Mouse (Mus musculus) macrophage (primary cell): ENCODE data around the gene Ppp1r14b. TPM values are rescaled to one million over a fixed set of nuclear protein-coding genes. Genes with fewer than 3 reads are reported as not detected.

Source experiments
- H3K27ac ChIP-seq: fragments of 350-480 bp; formaldehyde crosslinking; 2 replicates; pipeline ENCODE4 v1.9.0; 2021
- H3K36me3 ChIP-seq: fragments of 350-480 bp; formaldehyde crosslinking; 2 replicates; pipeline ENCODE4 v1.9.0; 2021; ENCODE audit errors: inconsistent target
- H3K4me3 ChIP-seq: fragments of 350-480 bp; formaldehyde crosslinking; 2 replicates; pipeline ENCODE4 v1.9.0; 2021; ENCODE audit errors: inconsistent target
- H3K79me2 ChIP-seq: fragments of 350-480 bp; formaldehyde crosslinking; 2 replicates; pipeline ENCODE4 v1.9.0; 2021; ENCODE audit errors: inconsistent target
- WGBS: methylation state at CpG from one replicate; pipeline ENCODE4 v1.1.7; 2026; ENCODE audit warnings: inconsistent platforms; ENCODE audit not compliant: missing documents; 5-methylcytosine and 5-hydroxymethylcytosine counted together
- polyA plus RNA-seq: library from polyadenylated mRNA; stranded (reverse); fragments of 250-400 nt; gene quantifications from 3 replicates; pipeline ENCODE4 v1.2.4, GENCODE M21; 2018; ENCODE audit warnings: inconsistent platforms

Ppp1r14b gene
- polyA plus RNA-seq, 1 experiment from 2014 or later: 51.9 TPM

DNA sequence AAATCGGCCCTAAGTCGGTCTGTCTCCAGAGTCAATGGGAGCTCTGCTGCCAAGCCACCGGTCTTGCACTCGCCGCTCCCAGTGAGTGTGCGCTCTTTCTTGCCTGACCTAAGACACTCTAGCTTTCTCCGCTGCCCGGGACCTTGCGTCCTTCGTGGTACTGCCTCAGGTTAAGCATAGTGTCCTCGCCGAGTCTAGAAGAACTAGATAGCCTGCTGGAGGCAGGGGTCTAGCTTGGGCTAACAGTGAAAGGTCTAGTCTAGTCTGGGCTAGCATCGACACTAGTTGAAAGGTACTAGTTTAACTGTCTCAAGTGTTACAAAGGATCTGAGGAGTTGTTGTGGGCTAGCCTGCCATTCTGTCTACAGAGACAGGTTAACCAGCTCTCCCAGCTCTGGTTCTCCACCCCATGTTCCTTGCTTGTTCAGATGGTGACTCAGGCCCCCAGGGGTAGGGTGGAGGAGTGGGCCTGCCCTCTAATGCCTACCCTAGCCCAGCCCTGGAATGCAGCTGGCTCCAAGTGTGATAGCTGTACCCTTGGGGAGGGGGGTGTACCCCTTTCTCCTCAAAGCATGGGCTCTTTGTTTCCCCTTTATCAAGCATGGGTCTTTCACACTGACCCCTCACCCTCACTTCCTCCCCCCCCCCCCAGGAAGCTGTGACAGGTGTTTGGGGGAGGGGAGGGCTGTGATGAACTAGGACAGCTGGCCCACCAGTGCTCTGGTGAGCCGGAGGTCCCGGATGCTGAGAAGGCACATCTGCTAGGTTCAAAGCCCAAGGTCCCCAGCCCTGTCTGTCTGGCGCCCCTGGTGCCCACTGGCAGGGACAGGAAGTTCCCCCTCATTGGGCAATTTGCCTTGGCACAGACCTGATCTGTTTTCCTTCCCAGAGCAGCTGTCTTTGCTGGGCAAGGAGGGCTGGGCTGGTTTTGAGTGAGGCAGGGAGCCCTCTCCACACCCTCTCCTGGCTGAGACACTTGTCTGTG is 1.1 kb downstream of the Ppp1r14b start, which contains the start of gene Plcb3:
TSS of gene Plcb3 (minus strand) at position 934 of the 985 bp plus-strand sequence.
- H3K27ac ChIP-seq: peak within 1 kb of the TSS; percentile 73
- peak within 1 kb of the TSS; percentile 89 for H3K4me3 ChIP-seq
- under 1% methylated on average over 16 of the region's 16 CpGs for whole genome bisulfite sequencing
- 0 out of 2 replicates have a peak, but pooled peaks cover 6% of the 10 kb centered on the region for H3K36me3 ChIP-seq
- peaks cover 41% of the 10 kb centered on the region for H3K79me2 ChIP-seq

DNA sequence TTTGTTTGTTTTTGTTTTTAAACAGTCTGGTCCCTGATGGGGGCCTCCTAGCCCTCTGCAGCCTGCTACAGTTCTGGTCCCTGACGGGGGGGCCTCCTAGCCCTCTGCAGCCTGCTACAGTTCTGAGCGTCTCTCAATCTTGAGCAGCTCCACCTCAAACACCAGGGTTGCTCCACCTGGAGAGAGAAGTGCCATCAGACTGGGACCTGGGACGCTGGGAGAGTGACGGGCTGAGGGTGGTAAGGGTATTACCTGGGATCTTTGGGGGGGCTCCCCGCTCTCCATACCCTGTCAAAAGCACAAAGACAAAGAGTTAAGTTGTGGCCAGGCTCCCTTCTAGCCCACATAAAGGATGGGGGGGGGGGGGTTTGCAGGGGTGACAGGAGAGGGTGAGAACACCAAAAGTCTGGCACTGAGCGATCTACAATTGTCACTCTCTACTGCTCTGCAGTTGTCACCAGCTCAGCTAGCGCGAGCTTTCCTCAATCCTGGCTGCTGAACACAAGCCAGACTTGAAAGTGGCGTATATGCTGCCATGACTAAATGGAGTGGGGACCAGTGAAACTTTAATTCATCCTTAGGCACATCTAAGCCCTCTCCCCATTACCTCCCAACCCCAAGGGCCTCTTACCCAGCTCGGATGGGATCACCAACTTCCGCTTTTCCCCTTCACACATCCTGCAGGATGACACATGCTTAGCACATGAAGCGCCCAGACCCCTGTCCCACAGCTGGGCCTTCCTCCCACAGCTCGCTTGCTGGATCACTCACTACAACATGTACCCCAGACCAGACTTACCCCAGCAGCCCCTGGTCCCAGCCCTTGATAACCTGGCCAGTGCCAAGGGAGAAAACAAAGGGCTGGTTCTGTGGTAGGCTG is 3.2 kb downstream of the Ppp1r14b start:
- Histone ChIP-seq H3K4me3 (no peak overlapping the region), H3K79me2 (peaks cover 46% of the 10 kb centered on the region), H3K36me3 (0 out of 2 replicates have a peak, but pooled peaks cover 6% of the 10 kb centered on the region), H3K27ac (peak overlapping the region; percentile 70)
- WGBS: 81% methylated on average over 11 of the region's 13 CpGs

DNA sequence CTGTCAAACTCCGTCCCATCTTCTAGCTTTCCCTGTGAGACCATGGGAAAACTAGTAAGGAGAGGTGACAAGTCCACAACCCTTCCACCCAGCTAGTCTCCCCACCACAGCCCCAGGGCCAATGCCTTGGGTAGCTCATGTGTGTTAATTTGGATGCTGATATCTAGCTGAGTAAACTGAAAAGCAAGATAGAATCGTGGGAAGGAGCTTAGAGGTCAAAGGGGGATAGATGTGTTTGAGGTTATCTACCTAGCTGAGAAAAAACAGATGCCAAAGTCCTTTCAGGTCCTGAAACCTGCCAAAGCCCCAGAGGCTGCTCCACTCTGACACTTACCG is 3.8 kb downstream of the Ppp1r14b start:
- 0 out of 2 replicates have a peak, but pooled peaks cover 6% of the 10 kb centered on the region for H3K36me3 ChIP-seq
- peak overlapping the region; percentile 70 for H3K27ac ChIP-seq
- WGBS: 69% methylated on average over 3 of the region's 3 CpGs
- H3K79me2 ChIP-seq: peaks cover 46% of the 10 kb centered on the region
- H3K4me3 ChIP-seq: peak overlapping the region; percentile 60; the same call in 1 of the 2 replicates

DNA sequence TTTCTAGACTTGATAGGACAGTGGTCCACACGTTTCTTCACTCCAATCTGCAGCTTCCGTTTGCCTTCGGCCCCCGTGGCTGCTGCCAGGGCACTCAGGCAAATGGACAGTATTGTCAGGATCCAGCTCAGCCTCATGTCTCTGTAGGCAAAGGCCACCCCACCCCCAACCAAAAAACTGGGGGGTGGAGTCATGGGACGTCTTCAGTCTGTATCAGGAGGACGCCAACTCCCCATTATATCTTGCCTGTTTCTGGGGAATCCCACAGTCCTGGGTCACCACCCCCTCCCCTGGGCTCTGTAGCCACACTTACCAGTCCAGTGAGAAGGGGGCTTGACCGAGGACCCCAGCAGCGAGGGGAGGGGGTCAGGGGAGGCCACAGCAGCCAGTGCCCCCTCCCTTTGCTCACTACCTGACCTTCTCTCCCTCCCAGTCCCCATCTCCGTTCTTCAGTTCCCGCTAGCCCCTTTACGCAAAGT is 4.3 kb downstream of the Ppp1r14b start:
- Histone ChIP-seq H3K79me2 (peaks cover 46% of the 10 kb centered on the region), H3K27ac (peak overlapping the region; percentile 70)
- 30% methylated on average over 10 of the region's 11 CpGs for WGBS

DNA sequence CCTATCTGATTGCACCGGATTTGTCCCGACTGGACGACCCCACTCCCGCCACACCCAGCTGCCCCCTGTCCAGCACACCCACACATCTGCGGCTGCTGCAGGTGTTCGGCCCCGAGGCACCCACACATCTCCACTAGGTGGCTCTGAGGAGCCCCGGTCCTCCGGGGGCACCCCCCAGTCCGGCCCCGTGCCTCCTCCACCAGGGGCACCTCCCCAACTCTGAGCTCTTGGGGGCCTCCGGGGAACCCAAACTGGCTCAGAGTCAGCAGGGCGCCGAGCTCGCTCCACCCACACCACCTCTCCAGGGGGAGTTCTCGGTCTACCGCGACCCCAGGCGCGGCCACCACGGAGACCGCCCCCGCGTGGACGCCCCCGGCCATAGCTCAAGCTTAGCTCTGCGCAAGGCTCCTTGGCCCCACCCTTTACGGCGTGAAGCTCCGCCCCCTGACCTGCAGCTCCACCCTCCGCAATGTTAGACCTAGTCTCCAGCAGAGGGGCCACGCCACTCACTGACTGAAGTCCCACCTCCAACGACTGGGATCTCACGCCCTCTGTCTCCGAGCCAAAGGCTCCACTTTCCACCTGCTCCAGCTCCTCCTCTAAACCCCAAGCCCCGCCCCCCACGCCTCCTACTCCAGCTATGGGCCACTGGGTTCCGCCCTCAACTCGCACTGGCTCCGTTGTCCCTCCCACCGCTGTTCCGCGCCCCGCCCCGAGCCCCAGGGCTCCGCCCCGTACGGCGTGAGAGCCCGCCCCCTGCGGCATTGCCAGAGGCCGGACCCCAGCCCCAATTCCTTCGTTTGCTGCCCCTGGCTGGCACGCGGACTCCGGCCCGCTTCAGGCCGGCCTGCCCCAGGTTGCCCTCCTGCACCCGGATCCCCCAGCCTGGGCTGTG is 5.0 kb downstream of the Ppp1r14b start:
- Histone ChIP-seq H3K36me3 (0 out of 2 replicates have a peak, but pooled peaks cover 6% of the 10 kb centered on the region), H3K27ac (peak overlapping the region; percentile 70), H3K79me2 (peaks cover 46% of the 10 kb centered on the region), H3K4me3 (peak overlapping the region; percentile 60)
- under 1% methylated on average over 57 of the region's 59 CpGs for WGBS

More for the DNA sequence above, 4.3 kb downstream of the Ppp1r14b start:
- H3K4me3 ChIP-seq: peak overlapping the region; percentile 60
- 0 out of 2 replicates have a peak, but pooled peaks cover 6% of the 10 kb centered on the region for H3K36me3 ChIP-seq

DNA sequence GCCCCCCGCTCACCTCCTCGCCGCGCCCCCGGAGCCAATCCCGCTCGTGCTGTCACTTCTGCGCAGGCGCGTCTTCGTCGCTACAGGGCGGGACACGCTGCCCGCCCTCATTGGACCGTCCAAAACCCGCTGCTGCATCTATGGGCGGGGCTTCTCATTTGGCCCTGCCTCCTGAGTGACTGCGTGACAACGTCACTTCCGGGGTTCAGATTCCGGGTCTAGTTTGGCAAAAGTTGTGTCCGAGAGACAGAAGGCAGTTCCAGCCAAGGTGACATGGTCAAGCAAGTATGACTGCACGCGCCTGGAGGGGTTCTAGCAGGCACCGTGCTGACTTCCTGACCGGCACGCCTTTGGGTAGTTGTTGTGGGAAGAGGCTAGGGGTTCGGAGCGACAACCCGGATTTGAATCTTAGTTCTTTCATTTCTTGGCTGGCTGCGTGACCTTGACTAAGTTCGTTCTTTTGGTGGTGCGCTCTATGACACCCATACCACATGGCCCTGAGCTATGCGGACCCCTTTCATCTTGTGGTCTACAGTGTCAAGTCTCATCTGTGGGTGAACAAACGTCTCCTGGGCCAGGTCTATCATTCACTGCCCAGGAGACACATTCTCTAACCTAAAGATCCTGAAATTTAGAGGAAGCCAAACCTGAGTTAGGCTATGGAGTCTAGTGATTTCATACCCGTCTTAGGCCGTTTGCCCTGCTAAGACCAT is 5.8 kb downstream of the Ppp1r14b start, which contains the start of gene Fkbp2:
TSS of gene Fkbp2 (minus strand) at position 121 of the 713 bp plus-strand sequence.
- H3K4me3 ChIP-seq: peak within 1 kb of the TSS; percentile 74
- H3K36me3 ChIP-seq: 0 out of 2 replicates have a peak, but pooled peaks cover 6% of the 10 kb centered on the region
- H3K27ac ChIP-seq: peak within 1 kb of the TSS; percentile 77
- H3K79me2 ChIP-seq: peaks cover 43% of the 10 kb centered on the region
- under 1% methylated on average over 38 of the region's 38 CpGs for WGBS

DNA sequence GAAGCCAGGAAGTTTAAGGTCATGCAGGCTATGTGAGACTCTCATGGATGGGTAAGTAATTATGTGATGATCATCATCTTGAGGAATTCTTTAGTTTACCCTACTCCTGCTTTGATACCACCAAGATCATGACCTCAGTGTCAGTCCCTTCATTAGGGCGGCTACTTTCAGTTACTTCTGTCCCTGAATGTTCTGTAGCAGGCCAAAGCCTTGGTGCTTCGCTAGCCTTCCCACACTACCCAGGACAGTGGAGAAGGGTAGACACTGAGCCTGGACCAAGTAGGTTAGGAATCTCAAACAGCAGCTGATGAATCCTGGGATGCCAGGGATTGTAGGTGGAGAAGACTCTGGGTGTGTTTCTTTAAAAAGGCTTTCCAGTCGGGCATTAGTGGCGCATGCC is 6.7 kb downstream of the Ppp1r14b start:
- WGBS: 91% methylated on average over 4 of the region's 4 CpGs
- Histone ChIP-seq H3K27ac (peak overlapping the region; percentile 77; the same call in 1 of the 2 replicates), H3K36me3 (0 out of 2 replicates have a peak, but pooled peaks cover 6% of the 10 kb centered on the region), H3K4me3 (peak overlapping the region; percentile 74; the same call in 1 of the 2 replicates), H3K79me2 (peaks cover 41% of the 10 kb centered on the region)

DNA sequence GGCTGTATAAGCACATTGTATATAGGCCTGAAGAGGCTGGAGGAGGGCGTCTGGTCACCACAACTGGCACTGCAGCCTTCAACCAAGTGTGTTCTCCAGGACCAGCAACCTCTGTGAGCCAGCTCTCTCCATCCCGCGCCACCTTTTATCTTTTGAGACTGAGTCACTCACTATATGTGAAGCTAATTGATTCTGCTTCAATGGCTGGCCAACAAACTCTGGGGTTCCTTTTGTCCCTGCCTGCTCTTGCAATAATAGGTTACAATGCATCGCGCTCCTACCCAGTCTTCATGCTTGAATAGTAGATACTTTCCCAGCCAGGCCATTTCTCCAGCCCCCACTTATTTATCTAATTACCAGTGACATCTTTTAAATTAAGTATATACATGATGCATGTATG is 8.9 kb downstream of the Ppp1r14b start:
- 95% methylated on average over 5 of the region's 5 CpGs for WGBS
- no peaks in the 10 kb centered on the region for H3K36me3 ChIP-seq
- no peak overlapping the region for H3K27ac ChIP-seq
- H3K4me3 ChIP-seq: no peak overlapping the region
- peaks cover 26% of the 10 kb centered on the region for H3K79me2 ChIP-seq

DNA sequence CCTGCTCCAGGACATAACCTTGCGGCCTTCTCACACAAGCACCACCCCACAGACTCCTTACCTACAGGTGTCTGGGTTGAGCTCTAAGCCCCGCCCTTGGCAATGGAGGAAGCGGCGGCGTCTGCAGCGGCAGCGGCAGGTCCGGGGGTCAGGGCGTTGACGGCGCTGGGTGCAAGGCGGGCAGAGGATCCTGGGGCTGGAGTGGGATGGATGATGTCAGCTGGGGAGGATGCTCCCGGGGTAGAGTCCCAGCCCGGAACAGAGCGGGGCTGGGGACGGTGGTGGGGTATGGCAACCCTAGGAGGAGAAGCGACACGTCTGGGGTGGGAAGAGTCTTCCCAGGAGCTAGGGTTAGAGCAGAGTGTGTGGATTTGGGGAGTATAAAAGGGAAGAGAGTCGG is 10.5 kb downstream of the Ppp1r14b start:
- Histone ChIP-seq H3K4me3 (no peak overlapping the region), H3K27ac (no peak overlapping the region), H3K36me3 (no peaks in the 10 kb centered on the region), H3K79me2 (peaks cover 17% of the 10 kb centered on the region)
- 96% methylated on average over 16 of the region's 19 CpGs for WGBS

DNA sequence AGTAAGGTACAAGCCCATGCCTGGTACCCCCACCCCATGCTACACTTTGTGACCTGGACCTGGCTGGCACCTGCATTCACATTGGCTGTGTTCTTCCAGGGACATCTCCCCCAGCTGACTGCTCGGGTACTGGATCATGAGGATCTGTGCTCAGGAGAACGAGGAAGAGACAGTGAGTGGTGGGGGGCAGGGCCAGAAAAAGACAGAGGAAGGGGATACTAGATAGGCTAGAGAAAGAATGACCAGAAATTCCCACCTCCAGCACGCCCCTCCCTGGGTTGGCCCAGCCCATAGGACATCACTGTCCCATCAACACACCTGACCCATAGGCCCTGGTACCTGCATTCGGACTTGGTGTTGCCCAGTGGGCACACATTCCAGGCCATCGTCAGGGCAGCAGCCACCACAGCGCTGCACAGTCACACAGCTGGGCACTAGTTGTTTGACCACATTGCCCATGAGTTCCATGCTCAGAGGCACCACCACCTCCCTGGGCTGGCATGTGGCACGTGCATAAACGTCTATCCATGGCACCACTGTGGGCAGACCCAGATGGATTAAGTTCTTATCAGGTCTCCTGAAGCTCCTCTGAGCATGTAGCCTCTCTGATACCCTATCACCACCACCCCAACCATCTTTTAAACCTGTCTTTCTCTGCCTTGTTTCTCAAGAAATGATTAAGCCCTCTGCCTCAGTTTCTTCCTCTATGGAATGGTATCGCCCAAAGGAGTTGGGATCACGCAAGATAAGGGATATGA is 11.4 kb downstream of the Ppp1r14b start:
- Histone ChIP-seq H3K27ac (peak overlapping the region; percentile 55), H3K4me3 (peak overlapping the region; percentile 60), H3K79me2 (peaks cover 17% of the 10 kb centered on the region), H3K36me3 (no peaks in the 10 kb centered on the region)
- WGBS: 89% methylated on average over 10 of the region's 10 CpGs

DNA sequence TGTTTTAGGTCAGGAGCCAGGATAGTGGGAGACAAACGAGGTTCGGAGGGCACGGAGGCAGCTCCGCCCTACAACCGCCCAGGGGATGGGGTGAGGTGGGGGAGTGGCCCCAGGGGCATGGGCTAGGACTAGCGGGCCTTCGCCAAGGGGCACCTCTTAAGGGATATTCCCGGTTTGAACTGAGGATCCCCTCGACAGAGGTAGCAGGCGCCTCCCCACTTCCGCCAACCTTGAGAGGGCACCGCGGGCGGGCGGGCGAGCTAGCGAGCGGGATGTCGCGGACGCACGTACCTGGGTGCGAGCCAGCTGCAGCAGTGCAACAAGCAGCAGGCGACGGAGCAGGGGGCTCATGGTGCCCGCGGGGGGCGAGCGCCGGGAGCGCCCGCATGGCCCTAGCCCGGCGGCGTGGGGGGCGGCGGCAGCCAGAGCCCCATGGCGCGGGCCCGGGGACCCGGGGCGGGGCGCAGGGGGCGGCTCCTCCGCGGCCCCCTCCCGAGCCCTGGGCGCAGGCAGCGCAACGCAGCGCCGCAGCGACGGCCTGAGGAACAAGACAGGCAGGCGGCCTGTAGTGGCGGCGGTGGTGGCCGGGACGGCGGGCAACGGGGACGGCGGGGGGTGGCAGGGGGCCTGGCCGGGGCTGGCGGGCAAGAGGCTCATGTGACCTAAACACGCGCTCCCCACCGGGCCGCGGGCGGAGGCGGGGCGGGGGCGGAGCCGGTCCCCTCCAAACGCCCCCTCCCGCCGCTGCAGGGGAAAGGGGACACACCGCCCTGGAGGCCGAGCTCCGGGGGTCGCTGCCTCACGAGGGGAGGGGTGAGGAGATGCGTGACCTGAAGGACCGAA is 12.5 kb downstream of the Ppp1r14b start, which contains the start of gene Vegfb:
TSS of gene Vegfb (minus strand) at position 591 of the 843 bp plus-strand sequence.
- Histone ChIP-seq H3K4me3 (peak within 1 kb of the TSS; percentile 60), H3K27ac (peak within 1 kb of the TSS; percentile 55), H3K36me3 (no peaks in the 10 kb centered on the region), H3K79me2 (peaks cover 13% of the 10 kb centered on the region)
- under 1% methylated on average over 33 of the region's 85 CpGs for WGBS
